Mouse (Mus musculus) CH12.LX (cell line): Measurements from ENCODE around the gene Zbtb46.

Experiments used
- CTCF ChIP-seq, 2 experiments: IDR thresholded peaks in 1 of 2; conservative IDR thresholded peaks in 1 of 2; 2 replicates each; pipeline ENCODE4 v1.5.1; 2011 to 2012; ENCODE audit warnings: low read depth in 2 of 2, low read length in 2 of 2, improper control_type of control experiment in 1 of 2, inconsistent platforms in 1 of 2, mild to moderate bottlenecking in 1 of 2, moderate library complexity in 1 of 2
- RAD21 ChIP-seq: IDR thresholded peaks from 2 replicates; pipeline ENCODE4 v1.6.1; 2011; ENCODE audit warnings: low read depth, mild to moderate bottlenecking, low read length, improper control_type of control experiment, moderate library complexity

DNA sequence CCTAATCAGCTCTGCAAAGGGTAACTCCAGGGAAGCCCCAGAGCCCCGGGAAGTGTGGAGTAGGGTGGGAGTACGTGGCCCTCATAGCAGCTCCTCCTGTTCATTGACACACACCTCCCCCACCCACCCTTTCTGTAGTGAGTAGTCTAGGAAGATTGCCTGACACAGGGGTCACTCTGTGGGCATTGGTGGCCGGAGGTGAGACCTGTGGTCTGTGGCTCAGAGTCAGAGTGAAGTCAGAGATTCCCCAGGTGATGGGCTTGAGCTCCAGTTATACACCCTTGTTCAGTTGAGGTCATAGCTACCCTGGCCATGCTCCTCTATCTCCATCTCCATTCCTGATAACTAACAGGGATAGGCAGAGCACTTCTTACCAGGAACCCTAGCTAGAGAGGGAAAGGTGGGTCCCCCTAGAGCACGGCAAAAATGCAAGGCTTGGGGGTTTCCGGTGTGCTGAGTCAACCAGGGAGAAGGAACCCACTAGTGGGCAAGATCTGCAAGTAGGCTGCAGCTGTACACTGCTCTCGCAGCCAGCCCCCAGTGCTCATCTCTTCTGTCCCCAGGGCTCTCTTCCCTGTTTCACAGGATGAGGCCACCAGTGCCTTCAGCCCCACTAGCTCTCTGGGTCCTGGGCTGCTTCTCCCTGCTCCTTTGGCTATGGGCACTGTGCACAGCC, 77.5 kb downstream of the Zbtb46 start:
- peak in 1 of 2 experiments; percentile 30; a peak in 2 of 4 replicates for TF ChIP-seq CTCF (conservative IDR thresholded peaks at IDR 0.05 in 1 of 2, IDR thresholded peaks at IDR 0.05 in 1 of 2; ENCODE audit: low read depth in 2 of 2, low read length in 2 of 2)
- TF ChIP-seq RAD21, result peak; percentile 7
